Mouse (Mus musculus): ENCODE data around the gene Hcrt. TPM values are rescaled to one million over a fixed set of nuclear protein-coding genes. Genes with fewer than 3 reads are reported as not detected.

Gene Hcrt
- total RNA-seq, 2 experiments from 2014 or later, result not detected

- no peak for DNase-seq (ENCODE audit: low spot score in 2 of 2)
- intact Hi-C loops (cut with DNase I), result no loop called here
These were observed 21.4 kb downstream of the Hcrt start for GRCm38 (mm10) chr11:100741348-100741747.

GRCm38 (mm10) chr11:100738749-100739148 is 24.0 kb downstream of the Hcrt start:
- no peak for DNase-seq (ENCODE audit: low spot score in 2 of 2)
- intact Hi-C loops (cut with DNase I), result no loop called here

- intact Hi-C loops (cut with DNase I), result no loop called here
- peak; percentile 98 to 99 for DNase-seq (ENCODE audit: low spot score in 2 of 2)
These were observed 24.6 kb downstream of the Hcrt start, which contains the start of gene Rab5c for GRCm38 (mm10) chr11:100738066-100738604. TSS of gene Rab5c (minus strand) at chr11:100738215.

- intact Hi-C loops (cut with DNase I), result no loop called here
- no peak for DNase-seq (ENCODE audit: low spot score in 2 of 2)
These were observed 25.5 kb downstream of the Hcrt start for GRCm38 (mm10) chr11:100737105-100737733.

GRCm38 (mm10) chr11:100736746-100737080 is 26.0 kb downstream of the Hcrt start:
- no peak for DNase-seq (ENCODE audit: low spot score in 2 of 2)
- intact Hi-C loops (cut with DNase I), result no loop called here

- intact Hi-C loops (cut with DNase I), result no loop called here
- DNase-seq (ENCODE audit: low spot score in 2 of 2), result no peak
These were observed 26.6 kb downstream of the Hcrt start for GRCm38 (mm10) chr11:100735954-100736745.

- no peak for DNase-seq (ENCODE audit: low spot score in 2 of 2)
- intact Hi-C loops (cut with DNase I), result no loop called here
These were observed 27.4 kb downstream of the Hcrt start for GRCm38 (mm10) chr11:100735134-100735865.

- intact Hi-C loops (cut with DNase I), result no loop called here
These were observed 32.1 kb downstream of the Hcrt start for GRCm38 (mm10) chr11:100730477-100731205.

GRCm38 (mm10) chr11:100729976-100730375 is 32.8 kb downstream of the Hcrt start:
- intact Hi-C loops (cut with DNase I), result no loop called here
- DNase-seq (ENCODE audit: low spot score in 2 of 2), result no peak

More at GRCm38 (mm10) chr11:100730477-100731205, 32.1 kb downstream of the Hcrt start:
- no peak for DNase-seq (ENCODE audit: low spot score in 2 of 2)

- intact Hi-C loops (cut with DNase I), result no loop called here
- DNase-seq (ENCODE audit: low spot score in 2 of 2), result no peak
These were observed 34.1 kb downstream of the Hcrt start for GRCm38 (mm10) chr11:100728601-100729000.

- intact Hi-C loops (cut with DNase I), result no loop called here
- no peak for DNase-seq (ENCODE audit: low spot score in 2 of 2)
These were observed 35.5 kb downstream of the Hcrt start for GRCm38 (mm10) chr11:100727201-100727600.

GRCm38 (mm10) chr11:100724919-100725512 is 37.7 kb downstream of the Hcrt start:
- intact Hi-C loops (cut with DNase I), result no loop called here
- no peak for DNase-seq (ENCODE audit: low spot score in 2 of 2)

GRCm38 (mm10) chr11:100722493-100723028 is 40.2 kb downstream of the Hcrt start:
- no peak for DNase-seq (ENCODE audit: low spot score in 2 of 2)
- intact Hi-C loops (cut with DNase I), result no loop called here

GRCm38 (mm10) chr11:100721776-100722492 is 40.8 kb downstream of the Hcrt start:
- intact Hi-C loops (cut with DNase I), result no loop called here
- no peak for DNase-seq (ENCODE audit: low spot score in 2 of 2)

GRCm38 (mm10) chr11:100721254-100721653 is 41.5 kb downstream of the Hcrt start:
- DNase-seq (ENCODE audit: low spot score in 2 of 2), result no peak
- intact Hi-C loops (cut with DNase I), result no loop called here

GRCm38 (mm10) chr11:100720345-100720744 is 42.4 kb downstream of the Hcrt start:
- intact Hi-C loops (cut with DNase I), result no loop called here
- DNase-seq (ENCODE audit: low spot score in 2 of 2), result no peak

GRCm38 (mm10) chr11:100719893-100720292 is 42.8 kb downstream of the Hcrt start:
- intact Hi-C loops (cut with DNase I), result loop anchor here (10.0 kb wide), 1 partner anchor 235 kb away; no protein-coding TSS in a partner anchor
- DNase-seq (ENCODE audit: low spot score in 2 of 2), result no peak

GRCm38 (mm10) chr11:100719312-100719711 is 43.4 kb downstream of the Hcrt start:
- no peak for DNase-seq (ENCODE audit: low spot score in 2 of 2)

More at GRCm38 (mm10) chr11:100719312-100719711, 43.4 kb downstream of the Hcrt start:
- intact Hi-C loops (cut with DNase I), result loop anchor here (10.0 kb wide), 1 partner anchor 235 kb away; no protein-coding TSS in a partner anchor
